Mouse (Mus musculus): Measurements from ENCODE around the gene Chd9.

Gene Chd9

GRCm38 (mm10) chr8:90982087-90982486, 153.9 kb downstream of the Chd9 start:
- DNase-seq = no peak

- peak; percentile 77 for DNase-seq
These were observed 191.6 kb downstream of the Chd9 start for GRCm38 (mm10) chr8:91019726-91020125.

- DNase-seq = peak; percentile 22
These were observed 206.3 kb downstream of the Chd9 start for GRCm38 (mm10) chr8:91034417-91034816.

GRCm38 (mm10) chr8:91036905-91037304, 208.8 kb downstream of the Chd9 start:
- DNase-seq = no peak

GRCm38 (mm10) chr8:91038637-91039036, 210.5 kb downstream of the Chd9 start:
- DNase-seq = no peak

GRCm38 (mm10) chr8:91046370-91046769, 218.2 kb downstream of the Chd9 start:
- DNase-seq = no peak

- DNase-seq = no peak
These were observed 222.9 kb downstream of the Chd9 start for GRCm38 (mm10) chr8:91051037-91051436.

GRCm38 (mm10) chr8:91054418-91054817, 226.3 kb downstream of the Chd9 start:
- no peak for DNase-seq

GRCm38 (mm10) chr8:91056848-91057247, 228.7 kb downstream of the Chd9 start:
- DNase-seq = no peak

- no peak for DNase-seq
These were observed 231.0 kb downstream of the Chd9 start for GRCm38 (mm10) chr8:91059086-91059578.

GRCm38 (mm10) chr8:91059884-91060510, 231.8 kb downstream of the Chd9 start:
- DNase-seq = no peak

GRCm38 (mm10) chr8:91060555-91061471, 232.7 kb downstream of the Chd9 start:
- peak; percentile 60 for DNase-seq

GRCm38 (mm10) chr8:91065179-91065578, 237.0 kb downstream of the Chd9 start:
- no peak for DNase-seq

- peak; percentile 53 for DNase-seq
These were observed 241.3 kb downstream of the Chd9 start for GRCm38 (mm10) chr8:91069407-91069806.

GRCm38 (mm10) chr8:91069834-91070233, 241.7 kb downstream of the Chd9 start, which contains the start of gene Rbl2:
TSS of gene Rbl2 (plus strand) at chr8:91070057.
- DNase-seq = peak; percentile 94

- DNase-seq = peak; percentile 83
These were observed 242.2 kb downstream of the Chd9 start for GRCm38 (mm10) chr8:91070275-91070859.

GRCm38 (mm10) chr8:91077077-91077867, 249.1 kb downstream of the Chd9 start:
- peak; percentile 74 for DNase-seq

GRCm38 (mm10) chr8:91079678-91080077, 251.5 kb downstream of the Chd9 start:
- peak; percentile 55 for DNase-seq

- DNase-seq = no peak
These were observed 253.8 kb downstream of the Chd9 start for GRCm38 (mm10) chr8:91081911-91082310.

- DNase-seq = no peak
These were observed 254.3 kb downstream of the Chd9 start for GRCm38 (mm10) chr8:91082428-91082827.

GRCm38 (mm10) chr8:91088452-91088851, 260.3 kb downstream of the Chd9 start:
- DNase-seq = no peak

- no peak for DNase-seq
These were observed 261.4 kb downstream of the Chd9 start for GRCm38 (mm10) chr8:91089601-91090000.

- DNase-seq = no peak
These were observed 266.0 kb downstream of the Chd9 start for GRCm38 (mm10) chr8:91094135-91094534.

Data from thymus, postnatal 14 days (tissue).